In genomic region chr13:88828362-88828761, GRCm38 (mm10) we compare ENCODE assay signal across 7 mouse cellular contexts. TPM values are rescaled to one million over a fixed set of nuclear protein-coding genes. Genes with fewer than 3 reads are reported as not detected.
DNase-seq lines count a peak whose midpoint lies in the region; ATAC-seq and TF ChIP-seq lines count a peak whose summit lies in the region.

No protein-coding gene starts in this region.

- H3K27ac ChIP-seq in kidney, postnatal 0 days = no peak overlapping the region
- H3K27ac ChIP-seq in kidney, adult 2 months (ENCODE audit: insufficient read depth, low read depth, low read length) = no peak overlapping the region; the same call in 1 of the 2 replicates
- no peak overlapping the region for H3K27ac ChIP-seq in embryonic facial prominence, embryonic 13.5 days
- H3K27ac ChIP-seq in liver, embryonic 16.5 days (ENCODE audit: low read length) = no peak overlapping the region

- 43% methylated on average over 10 of the region's 10 CpGs for WGBS in kidney, postnatal 0 days
- 34% methylated on average over 10 of the region's 10 CpGs for WGBS in kidney, adult 2 months
- WGBS in embryonic facial prominence, embryonic 13.5 days = 40% methylated on average over 10 of the region's 10 CpGs
- WGBS in liver, embryonic 16.5 days (ENCODE audit: insufficient replicate concordance) = 11% methylated on average over 10 of the region's 10 CpGs

- H3K27me3 ChIP-seq in kidney, postnatal 0 days (ENCODE audit: insufficient read depth, low read length) = no peaks in the 10 kb centered on the region
- H3K27me3 ChIP-seq in kidney, adult 2 months (replicated peaks; ENCODE audit: control insufficient read depth, insufficient read depth, low read length) = no peaks in the 10 kb centered on the region
- H3K27me3 ChIP-seq in embryonic facial prominence, embryonic 13.5 days = no peaks in the 10 kb centered on the region
- no peaks in the 10 kb centered on the region; the same call in 1 of the 2 replicates for H3K27me3 ChIP-seq in liver, embryonic 16.5 days (ENCODE audit: control insufficient read depth, insufficient read depth, low read depth, low read length)

- TF ChIP-seq CTCF in kidney, postnatal 0 days (IDR thresholded peaks at IDR 0.05; ENCODE audit: low read depth) = no peak
- TF ChIP-seq CTCF in kidney, adult 2 months (conservative IDR thresholded peaks at IDR 0.05; ENCODE audit: insufficient read depth, insufficient read length, low read depth, low read length) = no peak

- H3K36me3 ChIP-seq in kidney, postnatal 0 days (ENCODE audit: insufficient read depth, low read length) = no peaks in the 10 kb centered on the region
- H3K36me3 ChIP-seq in kidney, adult 2 months (ENCODE audit: control insufficient read depth, insufficient read depth, low read length) = no peaks in the 10 kb centered on the region
- H3K36me3 ChIP-seq in embryonic facial prominence, embryonic 13.5 days = no peaks in the 10 kb centered on the region
- H3K36me3 ChIP-seq in liver, embryonic 16.5 days (ENCODE audit: control insufficient read depth, insufficient read depth) = no peaks in the 10 kb centered on the region

- H3K4me3 ChIP-seq in kidney, postnatal 0 days (replicated peaks; ENCODE audit: low read depth, low read length) = no peak overlapping the region
- no peak overlapping the region for H3K4me3 ChIP-seq in kidney, adult 2 months (ENCODE audit: insufficient read depth, low read depth, low read length)
- H3K4me3 ChIP-seq in embryonic facial prominence, embryonic 13.5 days = no peak overlapping the region
- H3K4me3 ChIP-seq in liver, embryonic 16.5 days (ENCODE audit: low read depth, low read length) = no peak overlapping the region

- ATAC-seq in kidney, postnatal 0 days (replicated peaks; ENCODE audit: low FRiP score, low read depth) = no peak
- no peak for ATAC-seq in embryonic facial prominence, embryonic 13.5 days (ENCODE audit: insufficient number of reproducible peaks, insufficient read depth, low FRiP score, low TSS enrichment, low read depth)
- peak; percentile 19; the same call in 1 of the 2 replicates for ATAC-seq in liver, embryonic 16.5 days (ENCODE audit: low read depth)

- H3K4me1 ChIP-seq in kidney, postnatal 0 days (replicated peaks; ENCODE audit: insufficient read depth, low read length) = no peaks in the 10 kb centered on the region
- no peaks in the 10 kb centered on the region for H3K4me1 ChIP-seq in kidney, adult 2 months (ENCODE audit: control insufficient read depth, insufficient read depth, low read length)
- H3K4me1 ChIP-seq in embryonic facial prominence, embryonic 13.5 days = no peaks in the 10 kb centered on the region
- H3K4me1 ChIP-seq in liver, embryonic 16.5 days (ENCODE audit: control insufficient read depth, low read depth, low read length) = no peaks in the 10 kb centered on the region

- no peaks in the 10 kb centered on the region for H3K9me3 ChIP-seq in kidney, postnatal 0 days (replicated peaks; ENCODE audit: low read length)
- no peaks in the 10 kb centered on the region for H3K9me3 ChIP-seq in embryonic facial prominence, embryonic 13.5 days
- no peaks in the 10 kb centered on the region for H3K9me3 ChIP-seq in liver, embryonic 16.5 days (replicated peaks; ENCODE audit: control insufficient read depth, low read length)

- no peak overlapping the region; the same call in 1 of the 2 replicates for H3K4me2 ChIP-seq in kidney, postnatal 0 days (ENCODE audit: low read length)
- H3K4me2 ChIP-seq in embryonic facial prominence, embryonic 13.5 days = peak overlapping the region; percentile 5; the same call in 1 of the 2 replicates
- H3K4me2 ChIP-seq in liver, embryonic 16.5 days (ENCODE audit: low read depth, low read length) = peak overlapping the region; percentile 13; the same call in 1 of the 2 replicates

- no peak overlapping the region for H3K9ac ChIP-seq in kidney, postnatal 0 days (ENCODE audit: low read depth, low read length)
- H3K9ac ChIP-seq in embryonic facial prominence, embryonic 13.5 days = no peak overlapping the region
- H3K9ac ChIP-seq in liver, embryonic 16.5 days (ENCODE audit: low read depth, low read length) = no peak overlapping the region

- peak; percentile 11 for DNase-seq in kidney, postnatal 0 days (ENCODE audit: low spot score)
- no peak for DNase-seq in kidney, adult 2 months
- peak; percentile 12 for DNase-seq in retina, embryonic 14.5 days (ENCODE audit: low spot score)
- DNase-seq in Muller cell, postnatal 12 days (ENCODE audit: inconsistent ontology term) = no peak
- no peak for DNase-seq in layer of hippocampus, adult 11-12 months (ENCODE audit: low spot score)

- TF ChIP-seq POLR2A in kidney, adult 2 months (IDR thresholded peaks at IDR 0.05; ENCODE audit: low read depth, low read length) = no peak

RNA-seq across cellular contexts. Expression of gene Edil3, which starts 7.1 kb away (rescaled TPM):
- 2.0 and 2.3 TPM in 2 replicates for polyA plus RNA-seq in kidney, postnatal 0 days (2015; fragmentation: Nextera tagmentation; extraction: Ambion mirVana)
- polyA plus RNA-seq in kidney, adult 2 months (2012; rRNA removed) = 0.27 and 0.45 TPM in 2 replicates
- 20.1 and 24.6 TPM in 2 replicates for polyA plus RNA-seq in embryonic facial prominence, embryonic 13.5 days (2015; fragmentation: Nextera tagmentation; extraction: Ambion mirVana)
- 0.14 and 0.17 TPM in 2 replicates for polyA plus RNA-seq in liver, embryonic 16.5 days (2015; fragmentation: Nextera tagmentation; extraction: Ambion mirVana)

Comparison
In these comparisons a context has a peak if more than half of its experiments do, and no peak if none do; other contexts are left out.
1. DNase-seq: peak in kidney, postnatal 0 days (single experiment) and retina, embryonic 14.5 days (single experiment); none in kidney, adult 2 months (single experiment), Muller cell, postnatal 12 days (single experiment) and layer of hippocampus, adult 11-12 months (single experiment).